Mouse (Mus musculus): ENCODE data around the gene Lekr1.
A peak's percentile ranks its signal among the peaks of the same experiment; 100 is the strongest.

Gene Lekr1

GRCm38 (mm10) chr3:65665977-65666766 is at the start of gene Lekr1:
Lekr1 (plus strand) TSS chr3:65666228.
- DNase-seq (ENCODE audit: low spot score in 2 of 2) = peak; percentile 85 to 88

GRCm38 (mm10) chr3:65617507-65617906 is 48.5 kb upstream of the Lekr1 start:
- DNase-seq (ENCODE audit: low spot score in 2 of 2) = no peak

GRCm38 (mm10) chr3:65619340-65619739 is 46.7 kb upstream of the Lekr1 start:
- no peak for DNase-seq (ENCODE audit: low spot score in 2 of 2)

- no peak for DNase-seq (ENCODE audit: low spot score in 2 of 2)
Measured at GRCm38 (mm10) chr3:65623057-65623456, 43.0 kb upstream of the Lekr1 start.

GRCm38 (mm10) chr3:65625496-65626289 is 40.3 kb upstream of the Lekr1 start:
- no peak for DNase-seq (ENCODE audit: low spot score in 2 of 2)

GRCm38 (mm10) chr3:65626290-65626914 is 39.6 kb upstream of the Lekr1 start:
- DNase-seq (ENCODE audit: low spot score in 2 of 2) = no peak

GRCm38 (mm10) chr3:65627021-65627706 is 38.9 kb upstream of the Lekr1 start:
- DNase-seq (ENCODE audit: low spot score in 2 of 2) = no peak

- no peak for DNase-seq (ENCODE audit: low spot score in 2 of 2)
Measured at GRCm38 (mm10) chr3:65627707-65628028, 38.4 kb upstream of the Lekr1 start.

- no peak for DNase-seq (ENCODE audit: low spot score in 2 of 2)
Measured at GRCm38 (mm10) chr3:65629565-65630112, 36.4 kb upstream of the Lekr1 start.

- no peak for DNase-seq (ENCODE audit: low spot score in 2 of 2)
Measured at GRCm38 (mm10) chr3:65633604-65634003, 32.4 kb upstream of the Lekr1 start.

GRCm38 (mm10) chr3:65635983-65636382 is 30.0 kb upstream of the Lekr1 start:
- DNase-seq (ENCODE audit: low spot score in 2 of 2) = no peak

- no peak for DNase-seq (ENCODE audit: low spot score in 2 of 2)
Measured at GRCm38 (mm10) chr3:65637313-65637712, 28.7 kb upstream of the Lekr1 start.

GRCm38 (mm10) chr3:65638896-65639295 is 27.1 kb upstream of the Lekr1 start:
- no peak for DNase-seq (ENCODE audit: low spot score in 2 of 2)

GRCm38 (mm10) chr3:65639454-65640014 is 26.5 kb upstream of the Lekr1 start:
- no peak for DNase-seq (ENCODE audit: low spot score in 2 of 2)

GRCm38 (mm10) chr3:65642959-65643358 is 23.1 kb upstream of the Lekr1 start:
- no peak for DNase-seq (ENCODE audit: low spot score in 2 of 2)

- DNase-seq (ENCODE audit: low spot score in 2 of 2) = no peak
Measured at GRCm38 (mm10) chr3:65643654-65644053, 22.4 kb upstream of the Lekr1 start.

GRCm38 (mm10) chr3:65647592-65647991 is 18.4 kb upstream of the Lekr1 start:
- DNase-seq (ENCODE audit: low spot score in 2 of 2) = no peak

- DNase-seq (ENCODE audit: low spot score in 2 of 2) = no peak
Measured at GRCm38 (mm10) chr3:65648913-65649312, 17.1 kb upstream of the Lekr1 start.

GRCm38 (mm10) chr3:65650156-65650815 is 15.7 kb upstream of the Lekr1 start:
- DNase-seq (ENCODE audit: low spot score in 2 of 2) = no peak

- DNase-seq (ENCODE audit: low spot score in 2 of 2) = no peak
Measured at GRCm38 (mm10) chr3:65654541-65655206, 11.4 kb upstream of the Lekr1 start.
